ENCODE assay signal across 30 mouse cellular contexts in genomic region chr3:109088460-109088859, GRCm38 (mm10). TPM values are rescaled to one million over a fixed set of nuclear protein-coding genes. Genes with fewer than 3 reads are reported as not detected.
"Had no signal": no experiment of that assay in that cellular context is flagged by ENCODE, and none has a peak within 500 bp of the region (broad histone marks: within the 10 kb centered on the region; RNA-seq: fewer than 3 reads in every experiment).

No protein-coding gene starts in this region.

- H3K9ac ChIP-seq: liver, embryonic 15.5 days; lung, embryonic 15.5 days; midbrain, embryonic 12.5 days; neural tube, embryonic 12.5 days; neural tube, embryonic 15.5 days had no signal

- H3K27me3 ChIP-seq: liver, embryonic 15.5 days; lung, embryonic 15.5 days; midbrain, embryonic 12.5 days; neural tube, embryonic 12.5 days; neural tube, embryonic 15.5 days had no signal

- H3K4me3 ChIP-seq: left cerebral cortex, adult 2 months; liver, embryonic 15.5 days; lung, embryonic 15.5 days; midbrain, embryonic 12.5 days; neural tube, embryonic 12.5 days; neural tube, embryonic 15.5 days had no signal

- ATAC-seq: intestine, postnatal 0 days had no signal

- H3K4me2 ChIP-seq: liver, embryonic 11.5 days; liver, embryonic 15.5 days; lung, embryonic 15.5 days; midbrain, embryonic 12.5 days; neural tube, embryonic 12.5 days; neural tube, embryonic 15.5 days had no signal

- H3K36me3 ChIP-seq: liver, embryonic 15.5 days; lung, embryonic 15.5 days; midbrain, embryonic 12.5 days; neural tube, embryonic 12.5 days; neural tube, embryonic 15.5 days had no signal

- H3K4me1 ChIP-seq: liver, embryonic 15.5 days; lung, embryonic 15.5 days; midbrain, embryonic 12.5 days; neural tube, embryonic 12.5 days; neural tube, embryonic 15.5 days had no signal

- H3K27ac ChIP-seq: kidney, postnatal 0 days; left cerebral cortex, adult 2 months; liver, embryonic 15.5 days; lung, embryonic 15.5 days; midbrain, embryonic 12.5 days; neural tube, embryonic 12.5 days; neural tube, embryonic 15.5 days; stomach, postnatal 0 days had no signal

- DNase-seq: kidney, adult 2 months; kidney, postnatal 25 days; layer of hippocampus, postnatal 36 days; lung, adult 18-20 months; lung, postnatal 14 days; lung, postnatal 4 days; right cerebral cortex, adult 18-20 months; right cerebral cortex, postnatal 14 days; right cerebral cortex, postnatal 4 days; thymus, adult 2 months had no signal

- H3K9me3 ChIP-seq: liver, embryonic 15.5 days; lung, embryonic 15.5 days; midbrain, embryonic 12.5 days; neural tube, embryonic 12.5 days; neural tube, embryonic 15.5 days had no signal

RNA-seq across cellular contexts. Expression of gene Slc25a54, which starts 8.2 kb away (rescaled TPM):
- total RNA-seq: layer of hippocampus, adult 8-10 months; layer of hippocampus, postnatal 10 days; layer of hippocampus, postnatal 36 days; left cerebral cortex, adult 2 months; left cerebral cortex, postnatal 10 days; left cerebral cortex, postnatal 36 days; megakaryocyte progenitor cell, adult 5-6 weeks; megakaryocyte-erythroid progenitor cell, adult 5-6 weeks had no signal
- polyA plus RNA-seq: intestine, postnatal 0 days; kidney, adult 2 months; kidney, embryonic 14.5 days; kidney, postnatal 0 days; limb, embryonic 11.5 days; limb, embryonic 14.5 days; liver, embryonic 11.5 days; liver, embryonic 15.5 days; lung, embryonic 15.5 days; midbrain, embryonic 12.5 days; neural tube, embryonic 12.5 days; neural tube, embryonic 15.5 days; stomach, embryonic 14.5 days; stomach, postnatal 0 days; thymus, adult 2 months had no signal
